Mouse (Mus musculus): ENCODE data around the gene Zdhhc21. TPM values are rescaled to one million over a fixed set of nuclear protein-coding genes. Genes with fewer than 3 reads are reported as not detected.

Gene Zdhhc21
- polyA plus RNA-seq (2014; fragmentation: Nextera tagmentation; extraction: Ambion mirVana), result 10.9 and 11.0 TPM in 2 replicates

DNA sequence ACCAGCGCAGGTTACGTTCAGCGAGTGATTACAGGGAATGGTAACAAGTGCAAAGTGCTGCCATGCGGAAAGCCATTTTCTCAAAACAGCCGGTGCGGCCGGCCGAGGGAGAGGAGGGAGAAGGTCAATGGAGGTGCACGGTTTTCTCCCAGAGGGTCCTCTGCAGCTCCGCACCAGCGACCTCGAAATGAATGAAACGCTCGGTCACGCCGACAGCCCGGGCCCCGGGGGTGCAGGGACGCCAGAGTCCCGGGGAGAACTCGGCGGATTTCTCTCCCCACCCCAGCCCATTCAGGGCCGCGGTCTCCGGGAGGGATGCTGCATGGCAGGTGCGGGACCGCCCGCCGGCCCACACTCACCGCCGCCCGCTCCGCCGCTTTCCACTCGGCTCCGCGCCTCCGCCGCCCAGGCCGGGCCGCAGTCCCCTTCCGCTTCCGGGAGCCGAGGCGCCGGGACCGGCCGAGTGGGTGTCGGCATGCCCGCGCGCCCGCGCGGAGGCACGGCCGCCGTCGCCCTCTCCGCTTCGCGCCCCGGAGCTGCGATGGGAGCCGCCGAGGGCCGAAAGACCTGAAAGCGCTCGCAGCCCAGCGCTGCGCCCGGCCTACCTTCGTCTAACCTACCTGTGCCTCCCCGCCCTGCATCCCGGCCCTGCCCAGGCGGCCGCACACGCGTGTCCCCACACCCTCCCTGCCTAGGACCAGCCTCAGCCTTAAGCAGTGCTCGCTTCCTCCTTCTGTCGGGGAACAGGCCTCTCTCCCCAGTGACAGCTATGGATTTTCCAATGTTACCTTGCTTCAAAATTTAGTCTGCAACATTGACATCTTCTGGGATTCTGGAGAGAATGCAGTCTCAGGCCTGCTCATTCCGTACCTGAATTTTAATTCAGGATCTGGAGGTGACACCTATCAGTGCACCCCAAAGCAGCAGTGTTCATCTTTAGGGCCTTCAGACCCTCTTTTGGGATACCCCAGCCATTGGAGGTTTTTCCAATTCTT lies at the start of gene Zdhhc21:
TSS of gene Zdhhc21 (minus strand) at position 828 of the 995 bp plus-strand sequence.
- H3K9me3 ChIP-seq (ENCODE audit: control insufficient read depth, low read length), result no peaks in the 10 kb centered on the region
- peak within 1 kb of the TSS; percentile 81 for H3K9ac ChIP-seq (ENCODE audit: low read depth, low read length)
- no peaks in the 10 kb centered on the region for H3K27me3 ChIP-seq (replicated peaks; ENCODE audit: control insufficient read depth, insufficient read depth, low read length)
- H3K4me1 ChIP-seq (replicated peaks; ENCODE audit: control insufficient read depth, insufficient read depth, low read length), result no peaks in the 10 kb centered on the region
- H3K4me2 ChIP-seq, result peak within 1 kb of the TSS; percentile 79
- no peaks in the 10 kb centered on the region for H3K36me3 ChIP-seq (ENCODE audit: control insufficient read depth, insufficient read depth, low read length)
- peak within 1 kb of the TSS; percentile 22 for H3K27ac ChIP-seq (ENCODE audit: low read depth, low read length)
- ATAC-seq (replicated peaks; ENCODE audit: low FRiP score), result peak; percentile 85
- peak; percentile 72 for DNase-seq (ENCODE audit: low spot score)
- peak within 1 kb of the TSS; percentile 84 for H3K4me3 ChIP-seq (ENCODE audit: low read depth, low read length)
- 1% methylated on average over 68 of the region's 82 CpGs for WGBS

DNA sequence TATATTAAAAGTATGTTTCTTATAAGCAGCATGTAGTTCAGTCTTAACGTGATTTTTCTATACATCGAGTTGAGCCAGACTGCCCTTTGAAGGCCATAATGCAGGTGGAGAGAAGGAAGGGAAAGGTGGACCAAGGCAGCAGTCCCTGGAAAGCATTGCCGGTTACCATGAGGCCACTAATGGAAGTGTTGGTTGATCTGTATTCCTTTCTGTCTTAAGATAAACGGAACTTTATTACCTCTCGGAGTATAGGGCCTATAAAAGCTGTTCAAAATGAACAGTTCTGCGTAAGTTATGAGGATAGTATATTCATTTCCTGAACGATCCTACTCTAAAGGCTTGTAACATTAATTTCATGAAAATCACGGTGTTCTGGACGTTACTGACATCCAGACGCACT lies 35.5 kb upstream of the Zdhhc21 start:
- 83% methylated on average over 10 of the region's 10 CpGs for WGBS
- DNase-seq (ENCODE audit: low spot score) (no peak), ATAC-seq (replicated peaks; ENCODE audit: low FRiP score) (no peak)
- H3K36me3 ChIP-seq (ENCODE audit: control insufficient read depth, insufficient read depth, low read length), result no peaks in the 10 kb centered on the region
- H3K27me3 ChIP-seq (replicated peaks; ENCODE audit: control insufficient read depth, insufficient read depth, low read length), result no peaks in the 10 kb centered on the region
- no peak overlapping the region for H3K27ac ChIP-seq (ENCODE audit: low read depth, low read length)
- no peak overlapping the region for H3K4me3 ChIP-seq (ENCODE audit: low read depth, low read length)
- no peak overlapping the region for H3K4me2 ChIP-seq
- no peaks in the 10 kb centered on the region for H3K9me3 ChIP-seq (ENCODE audit: control insufficient read depth, low read length)
- no peak overlapping the region for H3K9ac ChIP-seq (ENCODE audit: low read depth, low read length)
- H3K4me1 ChIP-seq (replicated peaks; ENCODE audit: control insufficient read depth, insufficient read depth, low read length), result no peaks in the 10 kb centered on the region

DNA sequence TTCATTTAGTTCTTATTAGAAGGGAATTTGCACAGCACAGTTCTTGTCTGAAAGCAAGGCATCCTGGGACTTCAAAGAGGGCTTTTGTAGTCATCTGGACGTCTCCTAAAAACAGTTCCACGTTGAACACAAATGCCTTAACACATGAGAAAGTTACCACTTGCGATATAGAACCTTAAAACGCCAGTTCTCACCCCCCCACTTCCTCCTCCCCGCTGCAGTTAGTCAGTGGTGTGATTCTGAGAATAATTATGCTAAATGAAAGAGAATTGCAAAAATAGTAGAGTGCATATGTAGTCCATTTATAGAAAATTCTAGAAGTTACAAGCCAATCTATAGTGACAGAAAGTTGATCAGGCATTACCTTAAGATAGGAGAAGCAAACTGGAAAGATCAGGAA lies 32.5 kb upstream of the Zdhhc21 start:
- H3K9me3 ChIP-seq (ENCODE audit: control insufficient read depth, low read length), result no peaks in the 10 kb centered on the region
- no peaks in the 10 kb centered on the region for H3K4me1 ChIP-seq (replicated peaks; ENCODE audit: control insufficient read depth, insufficient read depth, low read length)
- H3K9ac ChIP-seq (ENCODE audit: low read depth, low read length), result no peak overlapping the region
- WGBS, result 77% methylated on average over 5 of the region's 5 CpGs
- H3K4me3 ChIP-seq (ENCODE audit: low read depth, low read length), result no peak overlapping the region
- no peak for ATAC-seq (replicated peaks; ENCODE audit: low FRiP score)
- DNase-seq (ENCODE audit: low spot score), result no peak
- H3K36me3 ChIP-seq (ENCODE audit: control insufficient read depth, insufficient read depth, low read length), result no peaks in the 10 kb centered on the region
- no peak overlapping the region for H3K27ac ChIP-seq (ENCODE audit: low read depth, low read length)
- no peaks in the 10 kb centered on the region for H3K27me3 ChIP-seq (replicated peaks; ENCODE audit: control insufficient read depth, insufficient read depth, low read length)
- H3K4me2 ChIP-seq, result no peak overlapping the region

DNA sequence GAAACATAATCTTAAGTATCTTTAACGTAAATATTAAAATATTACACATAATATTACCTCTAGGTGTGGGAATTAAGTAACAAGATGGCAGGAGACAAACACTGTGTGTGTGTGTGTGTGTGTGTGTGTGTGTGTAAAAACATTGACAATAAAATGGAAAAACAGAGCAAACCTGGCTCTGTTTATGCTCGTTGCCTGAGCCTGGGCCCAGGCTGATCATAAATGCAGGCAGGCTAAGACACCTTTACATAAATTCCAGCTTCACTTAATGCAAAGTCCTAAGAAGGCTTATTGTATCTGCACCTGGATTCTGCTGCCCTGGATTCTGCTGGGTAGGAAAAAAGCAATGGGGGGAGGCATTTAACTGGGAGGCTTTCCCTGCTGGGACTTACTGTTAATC lies 31.8 kb upstream of the Zdhhc21 start:
- Histone ChIP-seq H3K27me3 (replicated peaks; ENCODE audit: control insufficient read depth, insufficient read depth, low read length) (no peaks in the 10 kb centered on the region), H3K27ac (ENCODE audit: low read depth, low read length) (no peak overlapping the region), H3K9me3 (ENCODE audit: control insufficient read depth, low read length) (no peaks in the 10 kb centered on the region), H3K4me1 (replicated peaks; ENCODE audit: control insufficient read depth, insufficient read depth, low read length) (no peaks in the 10 kb centered on the region), H3K4me2 (no peak overlapping the region), H3K9ac (ENCODE audit: low read depth, low read length) (no peak overlapping the region), H3K36me3 (ENCODE audit: control insufficient read depth, insufficient read depth, low read length) (no peaks in the 10 kb centered on the region), H3K4me3 (ENCODE audit: low read depth, low read length) (no peak overlapping the region)
- no peak for ATAC-seq (replicated peaks; ENCODE audit: low FRiP score)
- 83% methylated on average over 2 of the region's 2 CpGs for WGBS
- DNase-seq (ENCODE audit: low spot score), result no peak

DNA sequence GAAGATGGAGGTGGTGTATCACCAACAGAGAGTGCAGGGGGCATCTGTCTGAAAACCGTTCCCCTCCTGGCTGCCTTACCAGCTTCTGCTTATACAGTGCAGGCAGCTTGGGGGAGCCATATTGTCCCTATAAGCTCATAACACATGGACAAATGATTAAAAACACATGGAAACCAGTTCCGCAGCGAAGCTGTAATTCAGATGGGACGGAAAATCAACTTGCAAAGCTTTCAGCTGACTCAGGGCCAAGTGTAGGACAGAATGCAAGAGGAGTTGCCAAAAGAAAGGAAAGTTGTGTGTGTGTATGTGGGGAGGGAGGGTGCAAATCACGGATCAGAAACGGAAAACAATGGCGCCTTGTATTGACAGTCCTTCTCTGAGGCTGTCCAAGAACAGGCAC lies 31.3 kb upstream of the Zdhhc21 start:
- H3K9me3 ChIP-seq (ENCODE audit: control insufficient read depth, low read length), result no peaks in the 10 kb centered on the region
- no peaks in the 10 kb centered on the region for H3K36me3 ChIP-seq (ENCODE audit: control insufficient read depth, insufficient read depth, low read length)
- no peaks in the 10 kb centered on the region for H3K27me3 ChIP-seq (replicated peaks; ENCODE audit: control insufficient read depth, insufficient read depth, low read length)
- DNase-seq (ENCODE audit: low spot score), result no peak
- no peak overlapping the region for H3K4me3 ChIP-seq (ENCODE audit: low read depth, low read length)
- no peak overlapping the region for H3K4me2 ChIP-seq
- WGBS, result 85% methylated on average over 7 of the region's 7 CpGs
- no peaks in the 10 kb centered on the region for H3K4me1 ChIP-seq (replicated peaks; ENCODE audit: control insufficient read depth, insufficient read depth, low read length)
- no peak for ATAC-seq (replicated peaks; ENCODE audit: low FRiP score)
- H3K27ac ChIP-seq (ENCODE audit: low read depth, low read length), result no peak overlapping the region
- H3K9ac ChIP-seq (ENCODE audit: low read depth, low read length), result no peak overlapping the region

DNA sequence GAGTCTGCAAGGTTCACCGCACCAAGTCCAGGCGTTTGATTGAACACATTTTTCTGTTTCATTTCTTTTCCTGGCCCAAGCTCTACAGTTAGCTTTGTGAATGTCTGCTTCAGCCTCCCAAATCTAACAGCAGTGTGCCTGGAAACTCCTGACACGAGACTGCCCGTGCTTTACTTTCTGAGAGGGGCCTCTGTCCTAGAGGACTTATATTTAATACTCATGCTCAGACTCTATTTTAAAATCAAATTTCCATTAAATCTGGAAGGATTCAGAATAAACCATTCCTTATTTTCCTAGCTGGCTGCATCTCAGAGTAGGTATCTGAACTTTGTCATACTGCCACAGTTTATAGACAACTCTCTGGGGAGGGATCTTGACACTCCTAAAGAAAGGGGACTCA lies 30.8 kb upstream of the Zdhhc21 start:
- Histone ChIP-seq H3K9me3 (ENCODE audit: control insufficient read depth, low read length) (no peaks in the 10 kb centered on the region), H3K27me3 (replicated peaks; ENCODE audit: control insufficient read depth, insufficient read depth, low read length) (no peaks in the 10 kb centered on the region), H3K36me3 (ENCODE audit: control insufficient read depth, insufficient read depth, low read length) (no peaks in the 10 kb centered on the region), H3K4me1 (replicated peaks; ENCODE audit: control insufficient read depth, insufficient read depth, low read length) (no peaks in the 10 kb centered on the region), H3K9ac (ENCODE audit: low read depth, low read length) (no peak overlapping the region), H3K4me2 (no peak overlapping the region), H3K27ac (ENCODE audit: low read depth, low read length) (no peak overlapping the region), H3K4me3 (ENCODE audit: low read depth, low read length) (no peak overlapping the region)
- ATAC-seq (replicated peaks; ENCODE audit: low FRiP score) (no peak), DNase-seq (ENCODE audit: low spot score) (no peak)
- 78% methylated on average over 4 of the region's 4 CpGs for WGBS

DNA sequence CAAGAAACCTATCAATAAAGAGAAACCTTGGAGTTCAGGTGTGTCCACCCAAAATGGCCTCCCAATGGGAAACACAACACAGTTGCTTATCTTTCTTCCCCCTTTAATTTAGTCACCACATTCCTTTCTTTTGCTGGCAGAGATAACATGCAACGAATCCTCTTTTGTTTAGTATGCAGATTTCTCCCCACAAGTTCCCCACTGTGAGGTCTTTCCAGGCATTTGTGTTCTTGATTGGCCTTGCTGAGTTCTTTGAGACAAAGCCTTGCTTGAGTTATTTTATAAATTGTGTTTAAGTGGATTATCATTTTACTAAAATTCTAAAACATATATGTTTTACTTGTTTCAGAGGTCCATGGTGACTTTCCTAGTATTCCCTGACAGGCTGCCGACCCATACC lies 26.4 kb upstream of the Zdhhc21 start:
- ATAC-seq (replicated peaks; ENCODE audit: low FRiP score) (no peak), DNase-seq (ENCODE audit: low spot score) (no peak)
- Histone ChIP-seq H3K36me3 (ENCODE audit: control insufficient read depth, insufficient read depth, low read length) (no peaks in the 10 kb centered on the region), H3K4me1 (replicated peaks; ENCODE audit: control insufficient read depth, insufficient read depth, low read length) (no peaks in the 10 kb centered on the region), H3K27ac (ENCODE audit: low read depth, low read length) (no peak overlapping the region), H3K9ac (ENCODE audit: low read depth, low read length) (no peak overlapping the region), H3K4me3 (ENCODE audit: low read depth, low read length) (no peak overlapping the region), H3K27me3 (replicated peaks; ENCODE audit: control insufficient read depth, insufficient read depth, low read length) (no peaks in the 10 kb centered on the region), H3K4me2 (no peak overlapping the region), H3K9me3 (ENCODE audit: control insufficient read depth, low read length) (no peaks in the 10 kb centered on the region)
- 57% methylated on average over 2 of the region's 2 CpGs for WGBS

DNA sequence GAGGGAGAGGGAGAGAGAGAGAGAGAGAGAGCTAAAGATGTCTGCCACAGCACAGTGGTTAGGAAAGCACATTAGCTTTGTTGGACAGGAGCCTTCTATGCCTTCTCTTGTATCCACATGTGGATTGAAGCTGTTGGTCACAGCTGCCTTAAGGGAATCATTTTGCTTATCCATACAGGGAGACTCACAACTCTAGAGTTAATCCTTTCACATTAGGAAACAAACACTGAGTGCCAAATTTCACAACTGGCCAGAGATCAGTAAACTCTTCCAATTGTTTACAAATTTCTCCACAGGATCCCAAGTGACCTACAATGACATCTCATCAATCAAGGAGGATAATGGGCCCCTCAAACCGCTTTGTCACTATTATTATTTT lies 25.8 kb upstream of the Zdhhc21 start:
- DNase-seq (ENCODE audit: low spot score) (no peak), ATAC-seq (replicated peaks; ENCODE audit: low FRiP score) (no peak)
- H3K9ac ChIP-seq (ENCODE audit: low read depth, low read length), result no peak overlapping the region
- no peaks in the 10 kb centered on the region for H3K27me3 ChIP-seq (replicated peaks; ENCODE audit: control insufficient read depth, insufficient read depth, low read length)
- H3K36me3 ChIP-seq (ENCODE audit: control insufficient read depth, insufficient read depth, low read length), result no peaks in the 10 kb centered on the region
- no peaks in the 10 kb centered on the region for H3K9me3 ChIP-seq (ENCODE audit: control insufficient read depth, low read length)
- H3K4me1 ChIP-seq (replicated peaks; ENCODE audit: control insufficient read depth, insufficient read depth, low read length), result no peaks in the 10 kb centered on the region
- no peak overlapping the region for H3K27ac ChIP-seq (ENCODE audit: low read depth, low read length)
- WGBS, result 37% methylated on average over 1 of the region's 1 CpGs
- H3K4me2 ChIP-seq, result no peak overlapping the region
- H3K4me3 ChIP-seq (ENCODE audit: low read depth, low read length), result no peak overlapping the region

All from liver, embryonic 11.5 days (tissue).